Mouse (Mus musculus) megakaryocyte, embryonic 14.5 days (primary cell): Measurements from ENCODE around the gene Baiap2.

Experiments used
- FLI1 ChIP-seq: IDR thresholded peaks from 2 replicates; pipeline ENCODE4 v1.6.1; 2012; ENCODE audit warnings: low read length, inconsistent platforms, mixed read lengths
- GATA1 ChIP-seq: IDR thresholded peaks from 3 replicates; pipeline ENCODE4 v1.6.1; 2012; ENCODE audit warnings: mixed read lengths, low read length, inconsistent platforms, borderline replicate concordance

GRCm38 (mm10) chr11:119928023-119928681 lies 14.4 kb upstream of the Baiap2 start:
- TF ChIP-seq GATA1 (no peak), FLI1 (no peak)
